Mouse (Mus musculus): ENCODE measurements around the gene Cacna2d4. TPM values are rescaled to one million over a fixed set of nuclear protein-coding genes. Genes with fewer than 3 reads are reported as not detected.

The Cacna2d4 gene
- polyA plus RNA-seq, 1 experiment from 2014 or later = not detected

GRCm38 (mm10) chr6:119389089-119389488 is 152.8 kb downstream of the Cacna2d4 start:
- Histone ChIP-seq H3K9me3 (no peaks in the 10 kb centered on the region), H3K4me1 (peaks cover 25% of the 10 kb centered on the region), H3K4me3 (peak overlapping the region; percentile 85), H3K27ac (peak overlapping the region; percentile 97), H3K36me3 (replicated peaks) (peaks cover 7% of the 10 kb centered on the region), H3K27me3 (ENCODE audit: poor library complexity, severe bottlenecking) (no peaks in the 10 kb centered on the region)
- WGBS = 33% methylated on average over 10 of the region's 10 CpGs
- DNase-seq (ENCODE audit: extremely low spot score, low spot score) = no peak

DNA sequence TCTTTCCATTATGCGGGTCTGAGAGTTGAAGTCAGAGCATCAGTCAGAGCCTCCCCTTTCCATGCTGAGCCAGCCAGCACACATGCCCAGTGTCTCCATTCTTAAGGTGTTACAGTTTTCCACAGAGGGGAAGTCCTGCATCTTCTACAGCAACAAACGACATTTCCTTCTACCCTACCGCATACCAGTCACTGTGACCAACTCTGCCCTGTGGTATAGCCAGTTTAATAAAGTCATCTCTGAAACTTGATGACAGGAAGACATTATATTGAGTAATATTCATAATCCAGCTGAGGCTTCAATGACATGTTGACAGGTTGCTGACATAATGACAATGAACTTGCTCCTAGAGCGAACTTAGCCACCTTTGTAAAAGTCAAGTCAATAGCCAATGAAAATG is 154.4 kb downstream of the Cacna2d4 start:
- no peaks in the 10 kb centered on the region for H3K9me3 ChIP-seq
- no peak for DNase-seq (ENCODE audit: extremely low spot score, low spot score)
- H3K27ac ChIP-seq = no peak overlapping the region
- peaks cover 25% of the 10 kb centered on the region for H3K4me1 ChIP-seq
- no peaks in the 10 kb centered on the region for H3K27me3 ChIP-seq (ENCODE audit: poor library complexity, severe bottlenecking)
- WGBS = 96% methylated on average over 4 of the region's 4 CpGs
- H3K4me3 ChIP-seq = no peak overlapping the region
- H3K36me3 ChIP-seq (replicated peaks) = no peaks in the 10 kb centered on the region

DNA sequence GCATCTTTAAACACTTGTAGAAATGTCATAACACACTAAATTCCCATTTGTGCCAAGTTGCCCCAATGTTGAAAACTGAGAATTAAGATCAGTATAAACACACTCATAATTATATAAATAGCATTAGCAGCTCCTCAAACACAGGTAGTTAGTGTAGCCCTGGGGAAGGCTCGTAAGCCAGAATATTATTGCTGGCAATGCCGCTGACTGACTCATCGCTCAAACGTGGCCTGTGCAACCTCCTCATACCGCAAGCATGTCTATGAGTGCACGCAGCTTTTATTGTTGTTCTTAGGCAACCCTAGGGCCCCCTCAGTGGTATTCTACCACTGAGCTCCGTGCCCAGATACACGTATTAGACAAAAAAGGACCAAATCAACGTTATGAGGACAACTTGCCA is 156.5 kb downstream of the Cacna2d4 start:
- Histone ChIP-seq H3K4me3 (no peak overlapping the region), H3K27me3 (ENCODE audit: poor library complexity, severe bottlenecking) (no peaks in the 10 kb centered on the region), H3K9me3 (no peaks in the 10 kb centered on the region), H3K4me1 (peaks cover 11% of the 10 kb centered on the region), H3K36me3 (replicated peaks) (no peaks in the 10 kb centered on the region), H3K27ac (no peak overlapping the region)
- 89% methylated on average over 9 of the region's 9 CpGs for WGBS
- DNase-seq (ENCODE audit: extremely low spot score, low spot score) = no peak

DNA sequence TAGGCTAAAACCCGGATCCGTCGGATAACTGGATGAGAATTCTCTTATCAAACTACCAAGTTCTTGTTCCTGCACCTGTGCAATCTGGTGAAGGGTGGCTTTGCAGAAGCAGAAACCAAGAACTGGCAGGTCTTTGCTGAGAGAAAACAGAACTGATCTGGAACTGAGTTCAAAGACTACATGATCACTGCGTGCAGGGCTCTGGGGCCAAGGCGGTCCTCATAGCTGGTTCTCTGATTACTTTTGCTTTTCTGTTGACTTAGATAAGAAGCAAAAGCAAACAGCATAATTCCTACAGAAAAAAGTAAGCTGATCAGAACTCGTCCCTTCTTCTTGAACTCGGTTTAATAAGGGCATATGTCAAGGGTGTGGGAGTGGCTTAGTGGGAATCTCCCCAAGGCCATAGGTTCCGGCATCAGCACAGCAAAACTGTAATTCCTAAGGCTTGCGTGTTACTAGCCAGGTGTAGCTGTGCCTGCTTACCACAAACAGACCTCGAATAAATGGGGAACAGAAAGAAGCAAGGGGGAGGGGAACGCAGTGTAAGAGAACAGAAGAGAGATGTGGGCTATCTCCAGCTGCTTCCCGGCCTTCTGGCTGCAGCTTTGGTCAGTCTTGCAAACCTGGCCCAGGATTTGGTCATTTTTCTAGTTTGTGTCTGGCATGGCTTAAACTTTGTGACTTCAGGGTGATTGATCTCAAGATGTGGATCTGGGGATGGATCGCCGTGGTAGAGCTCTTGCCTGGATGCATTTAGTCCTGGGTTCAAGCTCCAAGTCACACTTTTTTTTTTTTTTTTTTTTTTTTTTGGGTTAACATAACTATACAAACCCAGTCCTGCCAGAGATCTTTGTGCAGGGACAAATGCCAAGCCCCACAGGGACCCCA is 159.3 kb downstream of the Cacna2d4 start:
- no peaks in the 10 kb centered on the region for H3K4me1 ChIP-seq
- no peaks in the 10 kb centered on the region for H3K36me3 ChIP-seq (replicated peaks)
- no peak overlapping the region for H3K4me3 ChIP-seq
- no peaks in the 10 kb centered on the region for H3K27me3 ChIP-seq (ENCODE audit: poor library complexity, severe bottlenecking)
- 86% methylated on average over 14 of the region's 14 CpGs for WGBS
- DNase-seq (ENCODE audit: extremely low spot score, low spot score) = no peak
- no peaks in the 10 kb centered on the region for H3K9me3 ChIP-seq
- H3K27ac ChIP-seq = no peak overlapping the region

- WGBS = 89% methylated on average over 5 of the region's 5 CpGs
- Histone ChIP-seq H3K4me3 (no peak overlapping the region), H3K27me3 (ENCODE audit: poor library complexity, severe bottlenecking) (no peaks in the 10 kb centered on the region), H3K4me1 (no peaks in the 10 kb centered on the region), H3K36me3 (replicated peaks) (no peaks in the 10 kb centered on the region), H3K27ac (no peak overlapping the region), H3K9me3 (no peaks in the 10 kb centered on the region)
- no peak for DNase-seq (ENCODE audit: extremely low spot score, low spot score)
These were observed 159.9 kb downstream of the Cacna2d4 start for GRCm38 (mm10) chr6:119396309-119396634.

DNA sequence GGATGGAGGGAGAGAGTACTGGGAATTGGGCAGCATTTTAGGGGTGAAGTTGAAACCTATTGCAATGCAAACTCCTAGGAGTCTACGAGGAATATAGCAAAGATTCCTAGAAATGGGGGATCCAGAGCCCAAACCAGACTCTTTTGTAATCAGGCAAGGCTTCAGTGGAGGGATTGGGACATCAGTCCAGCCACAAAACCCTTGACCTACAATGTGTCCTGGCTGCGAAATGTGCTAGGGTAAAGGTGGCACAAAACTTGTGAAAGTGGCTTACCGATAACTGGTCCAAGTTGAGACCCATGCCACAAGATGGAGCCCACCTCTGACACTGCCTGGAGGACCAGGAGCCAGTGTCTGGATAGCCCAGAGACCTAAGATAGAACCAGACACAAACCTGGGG is 163.0 kb downstream of the Cacna2d4 start:
- Histone ChIP-seq H3K36me3 (replicated peaks) (no peaks in the 10 kb centered on the region), H3K4me1 (no peaks in the 10 kb centered on the region), H3K9me3 (no peaks in the 10 kb centered on the region), H3K27ac (no peak overlapping the region), H3K4me3 (no peak overlapping the region), H3K27me3 (ENCODE audit: poor library complexity, severe bottlenecking) (no peaks in the 10 kb centered on the region)
- 95% methylated on average over 3 of the region's 3 CpGs for WGBS
- no peak for DNase-seq (ENCODE audit: extremely low spot score, low spot score)

DNA sequence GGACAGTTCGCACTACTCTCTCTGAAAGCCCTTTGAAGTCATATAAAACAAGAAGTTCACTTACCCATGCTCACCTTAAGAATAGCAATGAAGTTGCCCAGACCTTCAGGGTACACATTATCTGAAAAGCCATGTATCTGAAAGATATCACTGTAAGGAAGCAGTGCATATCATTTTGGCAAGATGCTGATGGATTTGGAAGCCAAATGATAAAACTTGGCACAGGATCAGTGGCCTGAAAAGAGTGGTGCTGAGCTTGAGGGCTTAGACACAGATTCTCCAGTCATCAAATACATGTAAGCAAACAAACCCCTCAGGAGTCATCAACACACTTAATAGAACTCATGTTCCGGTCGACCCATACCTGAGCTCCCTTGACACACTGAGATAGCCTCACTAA is 164.3 kb downstream of the Cacna2d4 start:
- 94% methylated on average over 3 of the region's 3 CpGs for WGBS
- Histone ChIP-seq H3K27me3 (ENCODE audit: poor library complexity, severe bottlenecking) (no peaks in the 10 kb centered on the region), H3K4me3 (no peak overlapping the region), H3K27ac (no peak overlapping the region), H3K4me1 (no peaks in the 10 kb centered on the region), H3K36me3 (replicated peaks) (no peaks in the 10 kb centered on the region), H3K9me3 (no peaks in the 10 kb centered on the region)
- no peak for DNase-seq (ENCODE audit: extremely low spot score, low spot score)

- H3K27ac ChIP-seq = no peak overlapping the region
- no peaks in the 10 kb centered on the region for H3K4me1 ChIP-seq
- H3K9me3 ChIP-seq = no peaks in the 10 kb centered on the region
- WGBS = 91% methylated on average over 8 of the region's 8 CpGs
- no peak for DNase-seq (ENCODE audit: extremely low spot score, low spot score)
- no peaks in the 10 kb centered on the region for H3K36me3 ChIP-seq (replicated peaks)
- no peaks in the 10 kb centered on the region for H3K27me3 ChIP-seq (ENCODE audit: poor library complexity, severe bottlenecking)
- H3K4me3 ChIP-seq = no peak overlapping the region
These were observed 165.4 kb downstream of the Cacna2d4 start for GRCm38 (mm10) chr6:119401545-119402304.

Other genes starting within 250 kb of the Cacna2d4 start
- gene Dcp1b, start 61.3 kb upstream of the Cacna2d4 start, polyA plus RNA-seq (2016; fragmentation: Nextera tagmentation; extraction: Ambion mirVana) = 11.1 and 11.2 TPM in 2 replicates
- 1.8 and 2.0 TPM in 2 replicates for gene Cacna1c, start 40.1 kb upstream of the Cacna2d4 start, polyA plus RNA-seq (2016; fragmentation: Nextera tagmentation; extraction: Ambion mirVana)
- gene Lrtm2, start 94.2 kb downstream of the Cacna2d4 start, polyA plus RNA-seq (2016; fragmentation: Nextera tagmentation; extraction: Ambion mirVana) = 0.16 and 0.19 TPM in 2 replicates
- gene Adipor2, start 181.2 kb downstream of the Cacna2d4 start, polyA plus RNA-seq (2016; fragmentation: Nextera tagmentation; extraction: Ambion mirVana) = 37.1 and 38.8 TPM in 2 replicates
- gene Fbxl14, start 243.1 kb downstream of the Cacna2d4 start, polyA plus RNA-seq (2016; fragmentation: Nextera tagmentation; extraction: Ambion mirVana) = 3.5 and 3.6 TPM in 2 replicates